Mouse (Mus musculus) spleen, postnatal 14 days (tissue): Measurements from ENCODE around the gene Mroh3.

ENCODE experiments used
- DNase-seq, 2 experiments: peaks; one replicate each; pipeline ENCODE4 v3.0.0; 2021 to 2022; ENCODE audit warnings: low spot score in 2 of 2

Gene Mroh3

GRCm38 (mm10) chr1:136228328-136229039 lies 15.9 kb upstream of the Mroh3 start:
- no peak for DNase-seq

- DNase-seq = no peak
These were observed 15.2 kb upstream of the Mroh3 start for GRCm38 (mm10) chr1:136227870-136228269.

GRCm38 (mm10) chr1:136226626-136227025 lies 14.0 kb upstream of the Mroh3 start:
- DNase-seq = no peak

GRCm38 (mm10) chr1:136225846-136226245 lies 13.2 kb upstream of the Mroh3 start:
- no peak for DNase-seq

GRCm38 (mm10) chr1:136223758-136224342 lies 11.2 kb upstream of the Mroh3 start:
- no peak for DNase-seq

GRCm38 (mm10) chr1:136222386-136222785 lies 9.8 kb upstream of the Mroh3 start:
- DNase-seq = no peak

- no peak for DNase-seq
These were observed 7.6 kb upstream of the Mroh3 start for GRCm38 (mm10) chr1:136220037-136220871.

- DNase-seq = no peak
These were observed 1.7 kb upstream of the Mroh3 start for GRCm38 (mm10) chr1:136214304-136214703.

GRCm38 (mm10) chr1:136190033-136190432 lies 22.6 kb downstream of the Mroh3 start:
- no peak for DNase-seq

- no peak for DNase-seq
These were observed 33.1 kb downstream of the Mroh3 start for GRCm38 (mm10) chr1:136179511-136180001.

GRCm38 (mm10) chr1:136178741-136179140 lies 33.9 kb downstream of the Mroh3 start:
- DNase-seq = no peak

- DNase-seq = no peak
These were observed 35.5 kb downstream of the Mroh3 start for GRCm38 (mm10) chr1:136177085-136177484.

- DNase-seq = peak in 1 of 2 experiments; percentile 47
These were observed 37.4 kb downstream of the Mroh3 start for GRCm38 (mm10) chr1:136175183-136175582.

GRCm38 (mm10) chr1:136174101-136174606 lies 38.5 kb downstream of the Mroh3 start:
- no peak for DNase-seq

- no peak for DNase-seq
These were observed 39.9 kb downstream of the Mroh3 start for GRCm38 (mm10) chr1:136172696-136173095.

GRCm38 (mm10) chr1:136170109-136170508 lies 42.5 kb downstream of the Mroh3 start:
- DNase-seq = peak in 1 of 2 experiments; percentile 46

GRCm38 (mm10) chr1:136167657-136168056 lies 45.0 kb downstream of the Mroh3 start:
- DNase-seq = no peak

GRCm38 (mm10) chr1:136165436-136165835 lies 47.2 kb downstream of the Mroh3 start:
- no peak for DNase-seq

- no peak for DNase-seq
These were observed 51.2 kb downstream of the Mroh3 start for GRCm38 (mm10) chr1:136161333-136161921.

GRCm38 (mm10) chr1:136160930-136161329 lies 51.7 kb downstream of the Mroh3 start:
- DNase-seq = no peak

- no peak for DNase-seq
These were observed 52.3 kb downstream of the Mroh3 start for GRCm38 (mm10) chr1:136160297-136160696.

- no peak for DNase-seq
These were observed 52.8 kb downstream of the Mroh3 start for GRCm38 (mm10) chr1:136159830-136160229.
